Mouse (Mus musculus): ENCODE measurements around the gene Nodal.

- TF ChIP-seq CTCF (IDR thresholded peaks at IDR 0.05; ENCODE audit: extremely low read depth, insufficient read depth, insufficient read length, insufficient replicate concordance) (no peak), POLR2A (IDR thresholded peaks at IDR 0.05; ENCODE audit: low read depth, low read length) (no peak)
Measured at GRCm38 (mm10) chr10:61378698-61379097, 39.1 kb upstream of the Nodal start.
